Mouse (Mus musculus): Measurements from ENCODE around the gene Nfia. TPM values are rescaled to one million over a fixed set of nuclear protein-coding genes. Genes with fewer than 3 reads are reported as not detected.

Gene Nfia
- polyA plus RNA-seq, 1 experiment from 2014 or later: 19.9 TPM

- no peak overlapping the region for H3K27ac ChIP-seq (ENCODE audit: low read length)
- no peak for ATAC-seq (ENCODE audit: low FRiP score, low TSS enrichment)
- no peak overlapping the region for H3K4me2 ChIP-seq (replicated peaks; ENCODE audit: low read depth, low read length)
- H3K9ac ChIP-seq (replicated peaks; ENCODE audit: low read length): no peak overlapping the region
- 0 out of 2 replicates have a peak, but pooled peaks cover 7% of the 10 kb centered on the region for H3K4me1 ChIP-seq (ENCODE audit: insufficient read depth, low read length)
- no peaks in the 10 kb centered on the region for H3K9me3 ChIP-seq (ENCODE audit: low read length)
- 79% methylated on average over 8 of the region's 8 CpGs for WGBS
- no peaks in the 10 kb centered on the region for H3K27me3 ChIP-seq (ENCODE audit: insufficient read depth, low read length)
- no peaks in the 10 kb centered on the region for H3K36me3 ChIP-seq (ENCODE audit: insufficient read depth, low read length)
- no peak overlapping the region for H3K4me3 ChIP-seq (ENCODE audit: low read length)
Measured at GRCm38 (mm10) chr4:97819101-97819500, 46.6 kb downstream of the Nfia start.

- H3K4me3 ChIP-seq (ENCODE audit: low read length): no peak overlapping the region
- H3K4me1 ChIP-seq (ENCODE audit: insufficient read depth, low read length): 0 out of 2 replicates have a peak, but pooled peaks cover 7% of the 10 kb centered on the region
- ATAC-seq (ENCODE audit: low FRiP score, low TSS enrichment): no peak
- H3K4me2 ChIP-seq (replicated peaks; ENCODE audit: low read depth, low read length): no peak overlapping the region
- no peaks in the 10 kb centered on the region for H3K9me3 ChIP-seq (ENCODE audit: low read length)
- H3K27me3 ChIP-seq (ENCODE audit: insufficient read depth, low read length): no peaks in the 10 kb centered on the region
- H3K27ac ChIP-seq (ENCODE audit: low read length): no peak overlapping the region
- no peaks in the 10 kb centered on the region for H3K36me3 ChIP-seq (ENCODE audit: insufficient read depth, low read length)
- WGBS: 63% methylated on average over 4 of the region's 4 CpGs
- no peak overlapping the region for H3K9ac ChIP-seq (replicated peaks; ENCODE audit: low read length)
Measured at GRCm38 (mm10) chr4:97820474-97821259, 48.1 kb downstream of the Nfia start.

- Histone ChIP-seq H3K9me3 (ENCODE audit: low read length) (no peaks in the 10 kb centered on the region), H3K4me2 (replicated peaks; ENCODE audit: low read depth, low read length) (no peak overlapping the region), H3K4me1 (ENCODE audit: insufficient read depth, low read length) (0 out of 2 replicates have a peak, but pooled peaks cover 7% of the 10 kb centered on the region), H3K9ac (replicated peaks; ENCODE audit: low read length) (no peak overlapping the region), H3K27me3 (ENCODE audit: insufficient read depth, low read length) (no peaks in the 10 kb centered on the region), H3K36me3 (ENCODE audit: insufficient read depth, low read length) (no peaks in the 10 kb centered on the region), H3K27ac (ENCODE audit: low read length) (no peak overlapping the region), H3K4me3 (ENCODE audit: low read length) (no peak overlapping the region)
- WGBS: 78% methylated on average over 4 of the region's 4 CpGs
- no peak for ATAC-seq (ENCODE audit: low FRiP score, low TSS enrichment)
Measured at GRCm38 (mm10) chr4:97821556-97822251, 49.2 kb downstream of the Nfia start.

GRCm38 (mm10) chr4:97823512-97823911 lies 51.0 kb downstream of the Nfia start:
- ATAC-seq (ENCODE audit: low FRiP score, low TSS enrichment): no peak
- WGBS: 89% methylated on average over 6 of the region's 6 CpGs
- Histone ChIP-seq H3K27me3 (ENCODE audit: insufficient read depth, low read length) (no peaks in the 10 kb centered on the region), H3K4me1 (ENCODE audit: insufficient read depth, low read length) (0 out of 2 replicates have a peak, but pooled peaks cover 7% of the 10 kb centered on the region), H3K36me3 (ENCODE audit: insufficient read depth, low read length) (no peaks in the 10 kb centered on the region), H3K27ac (ENCODE audit: low read length) (no peak overlapping the region), H3K4me2 (replicated peaks; ENCODE audit: low read depth, low read length) (no peak overlapping the region), H3K4me3 (ENCODE audit: low read length) (no peak overlapping the region), H3K9ac (replicated peaks; ENCODE audit: low read length) (no peak overlapping the region), H3K9me3 (ENCODE audit: low read length) (no peaks in the 10 kb centered on the region)

GRCm38 (mm10) chr4:97824451-97824850 lies 51.9 kb downstream of the Nfia start:
- H3K4me1 ChIP-seq (ENCODE audit: insufficient read depth, low read length): 0 out of 2 replicates have a peak, but pooled peaks cover 4% of the 10 kb centered on the region
- no peaks in the 10 kb centered on the region for H3K36me3 ChIP-seq (ENCODE audit: insufficient read depth, low read length)
- WGBS: 77% methylated on average over 4 of the region's 4 CpGs
- H3K9ac ChIP-seq (replicated peaks; ENCODE audit: low read length): no peak overlapping the region
- H3K4me2 ChIP-seq (replicated peaks; ENCODE audit: low read depth, low read length): no peak overlapping the region
- no peak overlapping the region for H3K27ac ChIP-seq (ENCODE audit: low read length)
- ATAC-seq (ENCODE audit: low FRiP score, low TSS enrichment): no peak
- H3K9me3 ChIP-seq (ENCODE audit: low read length): no peaks in the 10 kb centered on the region
- no peaks in the 10 kb centered on the region for H3K27me3 ChIP-seq (ENCODE audit: insufficient read depth, low read length)
- no peak overlapping the region for H3K4me3 ChIP-seq (ENCODE audit: low read length)

GRCm38 (mm10) chr4:97825432-97825831 lies 52.9 kb downstream of the Nfia start:
- WGBS: 84% methylated on average over 4 of the region's 4 CpGs
- Histone ChIP-seq H3K9me3 (ENCODE audit: low read length) (no peaks in the 10 kb centered on the region), H3K4me3 (ENCODE audit: low read length) (no peak overlapping the region), H3K9ac (replicated peaks; ENCODE audit: low read length) (no peak overlapping the region), H3K36me3 (ENCODE audit: insufficient read depth, low read length) (no peaks in the 10 kb centered on the region), H3K4me1 (ENCODE audit: insufficient read depth, low read length) (0 out of 2 replicates have a peak, but pooled peaks cover 4% of the 10 kb centered on the region), H3K27me3 (ENCODE audit: insufficient read depth, low read length) (no peaks in the 10 kb centered on the region), H3K4me2 (replicated peaks; ENCODE audit: low read depth, low read length) (no peak overlapping the region), H3K27ac (ENCODE audit: low read length) (no peak overlapping the region)
- no peak for ATAC-seq (ENCODE audit: low FRiP score, low TSS enrichment)

GRCm38 (mm10) chr4:97825841-97826240 lies 53.3 kb downstream of the Nfia start:
- no peak overlapping the region for H3K4me3 ChIP-seq (ENCODE audit: low read length)
- H3K27me3 ChIP-seq (ENCODE audit: insufficient read depth, low read length): no peaks in the 10 kb centered on the region
- 84% methylated on average over 4 of the region's 4 CpGs for WGBS
- ATAC-seq (ENCODE audit: low FRiP score, low TSS enrichment): no peak
- H3K4me1 ChIP-seq (ENCODE audit: insufficient read depth, low read length): 0 out of 2 replicates have a peak, but pooled peaks cover 4% of the 10 kb centered on the region
- no peaks in the 10 kb centered on the region for H3K36me3 ChIP-seq (ENCODE audit: insufficient read depth, low read length)
- no peak overlapping the region for H3K27ac ChIP-seq (ENCODE audit: low read length)
- H3K9me3 ChIP-seq (ENCODE audit: low read length): no peaks in the 10 kb centered on the region
- H3K9ac ChIP-seq (replicated peaks; ENCODE audit: low read length): no peak overlapping the region
- H3K4me2 ChIP-seq (replicated peaks; ENCODE audit: low read depth, low read length): no peak overlapping the region

- Histone ChIP-seq H3K9me3 (ENCODE audit: low read length) (no peaks in the 10 kb centered on the region), H3K4me1 (ENCODE audit: insufficient read depth, low read length) (0 out of 2 replicates have a peak, but pooled peaks cover 4% of the 10 kb centered on the region), H3K4me3 (ENCODE audit: low read length) (no peak overlapping the region), H3K4me2 (replicated peaks; ENCODE audit: low read depth, low read length) (no peak overlapping the region), H3K27ac (ENCODE audit: low read length) (no peak overlapping the region), H3K27me3 (ENCODE audit: insufficient read depth, low read length) (no peaks in the 10 kb centered on the region), H3K9ac (replicated peaks; ENCODE audit: low read length) (no peak overlapping the region), H3K36me3 (ENCODE audit: insufficient read depth, low read length) (no peaks in the 10 kb centered on the region)
- no peak for ATAC-seq (ENCODE audit: low FRiP score, low TSS enrichment)
- WGBS: 67% methylated on average over 6 of the region's 6 CpGs
Measured at GRCm38 (mm10) chr4:97827115-97827514, 54.6 kb downstream of the Nfia start.

- no peak overlapping the region for H3K27ac ChIP-seq (ENCODE audit: low read length)
- WGBS: 38% methylated on average over 1 of the region's 1 CpGs
- no peak overlapping the region for H3K4me3 ChIP-seq (ENCODE audit: low read length)
- ATAC-seq (ENCODE audit: low FRiP score, low TSS enrichment): no peak
- no peaks in the 10 kb centered on the region for H3K36me3 ChIP-seq (ENCODE audit: insufficient read depth, low read length)
- no peaks in the 10 kb centered on the region for H3K9me3 ChIP-seq (ENCODE audit: low read length)
- H3K27me3 ChIP-seq (ENCODE audit: insufficient read depth, low read length): no peaks in the 10 kb centered on the region
- H3K4me1 ChIP-seq (ENCODE audit: insufficient read depth, low read length): no peaks in the 10 kb centered on the region
- H3K9ac ChIP-seq (replicated peaks; ENCODE audit: low read length): no peak overlapping the region
- H3K4me2 ChIP-seq (replicated peaks; ENCODE audit: low read depth, low read length): no peak overlapping the region
Measured at GRCm38 (mm10) chr4:97828579-97828978, 56.0 kb downstream of the Nfia start.

Data from kidney, embryonic 16.5 days (tissue).